Mouse (Mus musculus) heart, postnatal 14 days (tissue): ENCODE results near the gene Atp2a3. TPM values are rescaled to one million over a fixed set of nuclear protein-coding genes. Genes with fewer than 3 reads are reported as not detected.

Experiments used
- DNase-seq, 2 experiments: peaks; one replicate each; pipeline ENCODE4 v3.0.0; 2021 to 2022
- intact Hi-C: fragments of 180-260 bp; cut with DNase I; formaldehyde crosslinking; loops from one replicate; pipeline ENCODE4 v1.15.1; 2025
- total RNA-seq, 2 experiments: library from RNA; stranded (reverse); gene quantifications; 2 replicates each; pipeline ENCODE4 v1.2.3; 2021

Atp2a3 gene
- total RNA-seq, 2 experiments from 2014 or later, result 18.4 to 19.3 TPM

- DNase-seq, result no peak
- intact Hi-C loops, result no loop called here
These were observed 35.8 kb downstream of the Atp2a3 start for GRCm38 (mm10) chr11:72996781-72997180.

GRCm38 (mm10) chr11:72997529-72998326 is 36.8 kb downstream of the Atp2a3 start:
- DNase-seq, result no peak
- intact Hi-C loops, result no loop called here

- DNase-seq, result peak; percentile 19 to 42
- intact Hi-C loops, result no loop called here
These were observed 37.8 kb downstream of the Atp2a3 start, which contains the start of gene P2rx1 for GRCm38 (mm10) chr11:72998771-72999170. Gene P2rx1, plus strand, starts transcription at chr11:72999103.

- intact Hi-C loops, result loop anchor here (1.0 kb wide), 1 partner anchor 75 kb away; no protein-coding TSS in a partner anchor
- DNase-seq, result peak; percentile 79 to 84
These were observed 40.1 kb downstream of the Atp2a3 start for GRCm38 (mm10) chr11:73001029-73001428.

- intact Hi-C loops, result loop anchor here (1.0 to 5.0 kb wide), 4 partner anchors 33 to 1366 kb away; no protein-coding TSS in a partner anchor
- peak; percentile 56 to 68 for DNase-seq
These were observed 45.4 kb downstream of the Atp2a3 start for GRCm38 (mm10) chr11:73006377-73006776.

- no peak for DNase-seq
- intact Hi-C loops, result loop anchor here (2.0 to 5.0 kb wide), 3 partner anchors 42 to 1365 kb away; no protein-coding TSS in a partner anchor
These were observed 46.1 kb downstream of the Atp2a3 start for GRCm38 (mm10) chr11:73007113-73007512.

GRCm38 (mm10) chr11:73007698-73008481 is 46.9 kb downstream of the Atp2a3 start:
- intact Hi-C loops, result loop anchor here (1.0 to 5.0 kb wide), 4 partner anchors 18 to 1364 kb away; no protein-coding TSS in a partner anchor
- DNase-seq, result peak; percentile 69 to 79

- intact Hi-C loops, result loop anchor here (1.0 to 5.0 kb wide), 2 partner anchors 17 to 1363 kb away; no protein-coding TSS in a partner anchor
- DNase-seq, result no peak
These were observed 47.9 kb downstream of the Atp2a3 start for GRCm38 (mm10) chr11:73008826-73009225.

- no peak for DNase-seq
- intact Hi-C loops, result loop anchor here (5.0 kb wide), 1 partner anchor 1363 kb away; no protein-coding TSS in a partner anchor
These were observed 48.7 kb downstream of the Atp2a3 start for GRCm38 (mm10) chr11:73009531-73010274.

- intact Hi-C loops, result no loop called here
- DNase-seq, result no peak
These were observed 53.0 kb downstream of the Atp2a3 start for GRCm38 (mm10) chr11:73013981-73014380.

GRCm38 (mm10) chr11:73014831-73015344 is 53.9 kb downstream of the Atp2a3 start:
- DNase-seq, result no peak

GRCm38 (mm10) chr11:73015391-73016102 is 54.6 kb downstream of the Atp2a3 start:
- DNase-seq, result peak; percentile 61 to 62
- intact Hi-C loops, result no loop called here

More at GRCm38 (mm10) chr11:73014831-73015344, 53.9 kb downstream of the Atp2a3 start:
- intact Hi-C loops, result no loop called here

GRCm38 (mm10) chr11:73016103-73016420 is 55.1 kb downstream of the Atp2a3 start:
- intact Hi-C loops, result no loop called here
- DNase-seq, result no peak

- intact Hi-C loops, result no loop called here
These were observed 57.6 kb downstream of the Atp2a3 start, which contains the start of gene Camkk1 for GRCm38 (mm10) chr11:73018471-73019146. Gene Camkk1, plus strand, starts transcription at chr11:73019008.

GRCm38 (mm10) chr11:73019147-73019795 is 58.3 kb downstream of the Atp2a3 start:
- DNase-seq, result peak; percentile 33 to 45
- intact Hi-C loops, result no loop called here

More at GRCm38 (mm10) chr11:73018471-73019146, 57.6 kb downstream of the Atp2a3 start, which contains the start of gene Camkk1:
- DNase-seq, result peak; percentile 92 to 95

- DNase-seq, result no peak
- intact Hi-C loops, result no loop called here
These were observed 60.2 kb downstream of the Atp2a3 start for GRCm38 (mm10) chr11:73020953-73021800.

GRCm38 (mm10) chr11:73023099-73023498 is 62.1 kb downstream of the Atp2a3 start:
- intact Hi-C loops, result no loop called here
- peak; percentile 68 to 74 for DNase-seq
